Mouse (Mus musculus) hindbrain, postnatal 0 days (tissue): ENCODE data around the gene Ccnb1ip1. TPM values are rescaled to one million over a fixed set of nuclear protein-coding genes. Genes with fewer than 3 reads are reported as not detected.
"Not testable (repeated sequence)": the region's sequence is repeated elsewhere in the genome, so short reads cannot be mapped to it uniquely, and the experiment has no call there.

Experiments
- ATAC-seq: fragments of 200-750 bp; cut with Nextera tagmentation; 2 replicates; pipeline ENCODE4 v1.8.0; 2017; ENCODE audit warnings: mild to moderate bottlenecking, moderate TSS enrichment, moderate library complexity
- DNase-seq: peaks from one replicate; pipeline ENCODE4 v3.0.0-alpha.2; 2015; ENCODE audit warnings: low spot score
- H3K27ac ChIP-seq: fragments of 300-500 bp; sonication (generic); 2 replicates; pipeline ENCODE4 v1.5.1; 2014; ENCODE audit warnings: mild to moderate bottlenecking
- H3K27me3 ChIP-seq: fragments of 300-500 bp; sonication (generic); 2 replicates; pipeline ENCODE4 v1.6.1; 2014; ENCODE audit warnings: low read length, mixed read lengths; ENCODE audit not compliant: insufficient read depth
- H3K36me3 ChIP-seq: fragments of 300-500 bp; sonication (generic); 2 replicates; pipeline ENCODE4 v1.6.1; 2014; ENCODE audit warnings: low read length, mixed read lengths; ENCODE audit not compliant: insufficient read depth
- H3K4me1 ChIP-seq: fragments of 300-500 bp; sonication (generic); 2 replicates; pipeline ENCODE4 v1.6.1; 2014; ENCODE audit warnings: antibody characterized with exemption, low read length, mixed read lengths; ENCODE audit not compliant: insufficient read depth
- H3K4me2 ChIP-seq: fragments of 300-500 bp; sonication (generic); 2 replicates; pipeline ENCODE4 v1.6.1; 2014; ENCODE audit warnings: low read depth, mild to moderate bottlenecking, low read length, moderate library complexity, mixed read lengths
- H3K4me3 ChIP-seq: fragments of 300-500 bp; sonication (generic); 2 replicates; pipeline ENCODE4 v1.5.1; 2014; ENCODE audit warnings: low read length
- H3K9ac ChIP-seq: fragments of 300-500 bp; sonication (generic); replicated peaks from 2 replicates; pipeline ENCODE4 v1.6.1; 2014; ENCODE audit warnings: mild to moderate bottlenecking, low read length, moderate library complexity, mixed read lengths
- H3K9me3 ChIP-seq: fragments of 300-500 bp; sonication (generic); 2 replicates; pipeline ENCODE4 v1.6.1; 2016; ENCODE audit warnings: low read length, mixed read lengths
- CTCF ChIP-seq: IDR thresholded peaks from 2 replicates; pipeline ENCODE4 v1.5.1; 2016; ENCODE audit warnings: antibody characterized with exemption, control low read depth, low read depth
- WGBS: fragments of 180-500 bp; shearing (Covaris S2); extraction: QIAGEN DNeasy Blood & Tissue Kit; methylation state at CpG from one replicate; pipeline ENCODE4 v1.1.7; 2014; 5-methylcytosine and 5-hydroxymethylcytosine counted together
- polyA plus RNA-seq: library from polyadenylated mRNA; unstranded; fragments of >200 nt; fragmentation: Nextera tagmentation; extraction: Ambion mirVana; gene quantifications from 2 replicates; pipeline ENCODE4 v1.2.1, GENCODE M21; 2015
- total RNA-seq: library from RNA; depleted of rRNA; stranded (reverse); fragments of >200 nt; gene quantifications from 2 replicates; pipeline ENCODE4 v1.2.3, GENCODE M21; 2014

The Ccnb1ip1 gene
- total and polyA plus RNA-seq, 2 experiments from 2014 or later = 0.09 TPM; not detected in 1

DNA sequence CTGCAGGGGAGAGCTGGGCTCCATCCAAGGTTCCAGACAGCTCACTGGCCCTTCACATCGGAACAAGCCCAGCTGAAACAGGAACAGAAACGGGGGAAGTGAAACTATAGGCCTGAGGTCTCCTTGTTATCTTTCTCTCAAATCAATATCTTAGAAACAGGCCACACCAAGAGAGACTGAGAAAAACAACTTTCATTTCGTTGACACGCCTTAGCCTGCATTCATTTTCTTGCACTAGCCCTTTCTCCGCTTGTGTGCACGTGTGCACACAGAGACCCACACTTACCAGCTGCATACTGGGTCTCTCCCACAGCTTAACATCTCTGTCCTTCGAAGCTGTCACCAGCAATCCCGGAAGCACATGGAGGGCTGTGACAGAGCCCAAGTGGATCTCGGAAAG is 16.7 kb upstream of the Ccnb1ip1 start:
- H3K4me1 ChIP-seq = no peaks in the 10 kb centered on the region
- H3K4me2 ChIP-seq = no peak overlapping the region
- DNase-seq = no peak
- no peak for ATAC-seq
- 93% methylated on average over 9 of the region's 9 CpGs for WGBS
- no peak overlapping the region for H3K4me3 ChIP-seq
- H3K9ac ChIP-seq = no peak overlapping the region
- no peak overlapping the region for H3K27ac ChIP-seq
- no peaks in the 10 kb centered on the region for H3K9me3 ChIP-seq
- no peak for TF ChIP-seq CTCF
- peaks cover 29% of the 10 kb centered on the region for H3K36me3 ChIP-seq
- no peaks in the 10 kb centered on the region for H3K27me3 ChIP-seq

DNA sequence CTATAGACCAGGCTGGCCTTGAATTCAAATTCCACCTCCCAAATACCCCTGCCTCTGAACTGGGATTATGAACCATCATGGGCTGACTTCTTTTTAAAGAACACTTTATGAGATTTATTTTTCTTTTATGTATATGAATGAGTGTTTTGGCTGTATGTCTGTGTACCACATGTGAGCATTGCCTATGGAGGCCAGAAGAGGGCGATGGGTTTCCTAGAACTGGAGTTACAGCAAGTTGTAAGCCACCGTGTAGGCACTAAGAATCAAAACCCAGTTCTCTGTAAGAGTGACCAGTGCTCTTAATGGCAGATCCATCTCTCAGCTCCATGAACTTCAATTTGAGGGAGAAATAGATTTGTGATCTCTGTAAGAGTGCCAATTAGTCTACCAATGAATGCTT is 15.7 kb upstream of the Ccnb1ip1 start:
- no peaks in the 10 kb centered on the region for H3K9me3 ChIP-seq
- H3K36me3 ChIP-seq = peaks cover 34% of the 10 kb centered on the region
- no peak overlapping the region for H3K9ac ChIP-seq
- DNase-seq (no peak), ATAC-seq (no peak)
- H3K27me3 ChIP-seq = no peaks in the 10 kb centered on the region
- TF ChIP-seq CTCF = no peak
- H3K4me3 ChIP-seq = no peak overlapping the region
- no peak overlapping the region for H3K27ac ChIP-seq
- no peak overlapping the region for H3K4me2 ChIP-seq
- no peaks in the 10 kb centered on the region for H3K4me1 ChIP-seq
- 85% methylated on average over 2 of the region's 2 CpGs for WGBS

- TF ChIP-seq CTCF = no peak
- Histone ChIP-seq H3K4me3 (no peak overlapping the region), H3K36me3 (peaks cover 31% of the 10 kb centered on the region), H3K27me3 (no peaks in the 10 kb centered on the region), H3K4me1 (no peaks in the 10 kb centered on the region), H3K9ac (no peak overlapping the region), H3K4me2 (no peak overlapping the region), H3K9me3 (no peaks in the 10 kb centered on the region), H3K27ac (no peak overlapping the region)
- ATAC-seq (no peak), DNase-seq (no peak)
- WGBS = 96% methylated on average over 2 of the region's 2 CpGs
These were observed 5.5 kb upstream of the Ccnb1ip1 start for GRCm38 (mm10) chr14:50813060-50813459.

DNA sequence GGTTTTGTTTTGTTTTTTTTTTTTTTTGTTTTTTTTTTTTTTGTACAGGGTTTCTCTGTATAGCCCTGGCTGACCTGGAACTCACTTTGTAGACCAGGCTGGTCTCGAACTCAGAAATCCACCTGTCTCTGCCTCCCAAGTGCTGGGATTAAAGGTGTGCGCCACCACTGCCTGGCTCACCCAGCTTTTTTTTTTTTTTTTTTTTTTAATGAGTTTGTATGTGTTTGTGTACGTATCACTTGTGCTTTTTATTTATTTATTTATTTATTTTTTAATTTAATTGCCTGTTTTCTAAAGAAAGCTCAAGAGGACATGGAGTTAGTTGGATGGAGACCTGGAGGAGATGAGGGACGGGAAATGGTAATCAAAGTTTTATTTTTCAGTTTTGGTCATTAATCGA is 1.1 kb downstream of the Ccnb1ip1 start:
- not testable (repeated sequence) for DNase-seq, H3K36me3 ChIP-seq, ATAC-seq, H3K27me3 ChIP-seq, H3K4me1 ChIP-seq, H3K9ac ChIP-seq, H3K9me3 ChIP-seq
- peak overlapping the region; percentile 73 for H3K4me2 ChIP-seq
- peak overlapping the region; percentile 63 for H3K4me3 ChIP-seq
- H3K27ac ChIP-seq = peak overlapping the region; percentile 86; the same call in 1 of the 2 replicates
- whole genome bisulfite sequencing = 92% methylated on average over 5 of the region's 5 CpGs

DNA sequence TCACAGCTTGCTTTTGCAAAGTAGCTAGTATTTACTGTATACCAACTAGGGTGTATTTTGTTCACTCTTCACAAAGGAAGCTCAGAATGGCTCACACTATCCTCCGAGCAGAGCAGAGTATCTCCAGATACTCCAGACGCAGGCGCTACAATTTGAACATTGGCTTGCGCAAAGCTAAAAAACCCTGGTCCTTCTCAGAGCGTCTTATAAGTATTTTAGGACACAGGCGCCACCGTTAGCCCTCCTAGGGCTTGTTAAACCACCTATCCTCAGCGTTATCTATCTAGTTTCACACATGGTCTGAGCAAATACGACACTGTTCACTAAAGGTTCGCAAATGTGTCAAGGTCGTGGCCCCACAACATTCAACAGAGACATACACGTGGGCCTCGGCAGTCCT is 2.8 kb downstream of the Ccnb1ip1 start:
- 74% methylated on average over 13 of the region's 13 CpGs for WGBS
- H3K9ac ChIP-seq = no peak overlapping the region
- no peaks in the 10 kb centered on the region for H3K36me3 ChIP-seq
- H3K9me3 ChIP-seq = no peaks in the 10 kb centered on the region
- no peak overlapping the region for H3K27ac ChIP-seq
- no peak overlapping the region for H3K4me2 ChIP-seq
- no peak for ATAC-seq
- DNase-seq = no peak
- H3K27me3 ChIP-seq = no peaks in the 10 kb centered on the region
- no peaks in the 10 kb centered on the region; the same call in 1 of the 2 replicates for H3K4me1 ChIP-seq
- H3K4me3 ChIP-seq = no peak overlapping the region
- no peak for TF ChIP-seq CTCF

- Histone ChIP-seq H3K27me3 (no peaks in the 10 kb centered on the region), H3K4me3 (no peak overlapping the region), H3K9ac (no peak overlapping the region), H3K4me1 (no peaks in the 10 kb centered on the region; the same call in 1 of the 2 replicates), H3K36me3 (no peaks in the 10 kb centered on the region), H3K9me3 (no peaks in the 10 kb centered on the region), H3K27ac (no peak overlapping the region), H3K4me2 (no peak overlapping the region)
- DNase-seq (peak; percentile 60), ATAC-seq (no peak)
- peak; percentile 74 for TF ChIP-seq CTCF
- 63% methylated on average over 4 of the region's 4 CpGs for WGBS
These were observed 4.5 kb downstream of the Ccnb1ip1 start for GRCm38 (mm10) chr14:50802843-50803562.

- no peaks in the 10 kb centered on the region; the same call in 1 of the 2 replicates for H3K4me1 ChIP-seq
- DNase-seq (no peak), ATAC-seq (no peak)
- TF ChIP-seq CTCF = no peak
- no peaks in the 10 kb centered on the region for H3K9me3 ChIP-seq
- H3K36me3 ChIP-seq = no peaks in the 10 kb centered on the region
- H3K4me2 ChIP-seq = no peak overlapping the region
- no peak overlapping the region for H3K9ac ChIP-seq
- WGBS = 85% methylated on average over 6 of the region's 6 CpGs
- no peak overlapping the region for H3K4me3 ChIP-seq
- no peaks in the 10 kb centered on the region for H3K27me3 ChIP-seq
- no peak overlapping the region for H3K27ac ChIP-seq
These were observed 5.1 kb downstream of the Ccnb1ip1 start for GRCm38 (mm10) chr14:50802441-50802840.
